Mouse (Mus musculus): ENCODE measurements at regions not wholly inside any gene's neighbourhood (a gene's known extent, or its start where the extent isn't known, plus 50 kb on each side); places are given as distances from the start of the nearest gene placed in this dataset.

DNA sequence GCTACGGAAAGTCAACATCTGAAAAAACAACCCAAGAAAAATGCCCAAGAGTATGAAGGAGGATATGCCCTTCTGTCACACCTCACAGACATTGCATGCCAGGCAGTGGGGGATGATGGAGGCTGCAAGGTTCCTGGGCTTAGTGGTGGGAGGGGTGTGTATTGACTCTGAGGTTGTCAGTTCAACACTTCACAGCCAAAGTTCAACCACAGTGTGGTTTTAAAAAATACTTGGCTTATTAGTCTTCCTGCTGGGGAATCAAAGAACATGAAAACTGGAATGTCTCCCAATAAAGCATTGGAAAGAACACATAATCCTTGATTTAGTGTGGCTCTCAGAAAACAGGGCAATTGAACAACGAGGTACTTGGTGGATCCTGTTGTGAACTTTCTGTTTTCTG is 267.0 kb upstream of the Elac2 start:
- Histone ChIP-seq H3K27me3 (ENCODE audit: control insufficient read depth, insufficient read depth, insufficient read length) (no peaks in the 10 kb centered on the region), H3K79me3 (ENCODE audit: low read depth) (no peaks in the 10 kb centered on the region), H3K4me3 (ENCODE audit: insufficient read depth, poor library complexity, severe bottlenecking) (no peak overlapping the region), H3K36me3 (ENCODE audit: control insufficient read depth, insufficient read depth) (no peaks in the 10 kb centered on the region), H3K79me2 (ENCODE audit: control insufficient read depth, insufficient read depth) (no peaks in the 10 kb centered on the region), H3ac (ENCODE audit: control insufficient read depth, insufficient read length, low read depth) (no peak overlapping the region)
- TF ChIP-seq CEBPB (IDR thresholded peaks at IDR 0.05; ENCODE audit: low read depth) (no peak), MAX (IDR thresholded peaks at IDR 0.05) (no peak), FOSL1 (IDR thresholded peaks at IDR 0.05; ENCODE audit: insufficient read depth, low read length, poor library complexity, severe bottlenecking) (no peak), CTCF (IDR thresholded peaks at IDR 0.05; ENCODE audit: control insufficient read depth, insufficient read depth, insufficient read length) (no peak), USF1 (IDR thresholded peaks at IDR 0.05; ENCODE audit: low read depth) (no peak), MYOD1 (IDR thresholded peaks at IDR 0.05; ENCODE audit: control insufficient read depth, insufficient read length, low read depth) (no peak), MYOG (IDR thresholded peaks at IDR 0.05; ENCODE audit: control insufficient read depth, extremely low read depth, insufficient read length) (no peak)

DNA sequence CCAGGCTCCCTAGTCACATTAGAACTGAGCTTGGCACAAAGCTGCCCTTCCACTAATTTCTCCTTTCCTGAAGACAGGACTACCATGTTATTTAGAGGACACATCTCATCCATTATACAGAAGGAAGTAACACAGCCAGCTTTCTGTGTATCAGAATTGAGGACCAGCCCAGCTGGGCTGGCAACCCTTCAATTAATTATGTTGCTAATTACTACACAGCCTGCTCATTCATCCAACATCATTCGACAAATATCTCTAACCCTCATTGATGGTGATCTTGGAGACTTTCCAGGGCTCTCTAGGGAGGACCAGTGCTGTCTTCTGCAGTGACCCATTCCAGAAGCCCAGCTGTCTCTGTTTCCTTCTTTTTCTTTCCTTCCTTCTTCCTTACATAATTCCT is 263.7 kb upstream of the Elac2 start:
- H3ac ChIP-seq (ENCODE audit: control insufficient read depth, insufficient read length, low read depth) = no peak overlapping the region
- H3K4me3 ChIP-seq (ENCODE audit: insufficient read depth, poor library complexity, severe bottlenecking) = no peak overlapping the region
- TF ChIP-seq MYOD1 (IDR thresholded peaks at IDR 0.05; ENCODE audit: control insufficient read depth, insufficient read length, low read depth) (no peak), CTCF (IDR thresholded peaks at IDR 0.05; ENCODE audit: control insufficient read depth, insufficient read depth, insufficient read length) (no peak), MAX (IDR thresholded peaks at IDR 0.05) (no peak), MYOG (IDR thresholded peaks at IDR 0.05; ENCODE audit: control insufficient read depth, extremely low read depth, insufficient read length) (no peak), CEBPB (IDR thresholded peaks at IDR 0.05; ENCODE audit: low read depth) (no peak), USF1 (IDR thresholded peaks at IDR 0.05; ENCODE audit: low read depth) (no peak), FOSL1 (IDR thresholded peaks at IDR 0.05; ENCODE audit: insufficient read depth, low read length, poor library complexity, severe bottlenecking) (no peak)
- peaks cover 2% of the 10 kb centered on the region for H3K27me3 ChIP-seq (ENCODE audit: control insufficient read depth, insufficient read depth, insufficient read length)
- H3K79me3 ChIP-seq (ENCODE audit: low read depth) = no peaks in the 10 kb centered on the region
- no peaks in the 10 kb centered on the region for H3K36me3 ChIP-seq (ENCODE audit: control insufficient read depth, insufficient read depth)
- no peaks in the 10 kb centered on the region for H3K79me2 ChIP-seq (ENCODE audit: control insufficient read depth, insufficient read depth)

DNA sequence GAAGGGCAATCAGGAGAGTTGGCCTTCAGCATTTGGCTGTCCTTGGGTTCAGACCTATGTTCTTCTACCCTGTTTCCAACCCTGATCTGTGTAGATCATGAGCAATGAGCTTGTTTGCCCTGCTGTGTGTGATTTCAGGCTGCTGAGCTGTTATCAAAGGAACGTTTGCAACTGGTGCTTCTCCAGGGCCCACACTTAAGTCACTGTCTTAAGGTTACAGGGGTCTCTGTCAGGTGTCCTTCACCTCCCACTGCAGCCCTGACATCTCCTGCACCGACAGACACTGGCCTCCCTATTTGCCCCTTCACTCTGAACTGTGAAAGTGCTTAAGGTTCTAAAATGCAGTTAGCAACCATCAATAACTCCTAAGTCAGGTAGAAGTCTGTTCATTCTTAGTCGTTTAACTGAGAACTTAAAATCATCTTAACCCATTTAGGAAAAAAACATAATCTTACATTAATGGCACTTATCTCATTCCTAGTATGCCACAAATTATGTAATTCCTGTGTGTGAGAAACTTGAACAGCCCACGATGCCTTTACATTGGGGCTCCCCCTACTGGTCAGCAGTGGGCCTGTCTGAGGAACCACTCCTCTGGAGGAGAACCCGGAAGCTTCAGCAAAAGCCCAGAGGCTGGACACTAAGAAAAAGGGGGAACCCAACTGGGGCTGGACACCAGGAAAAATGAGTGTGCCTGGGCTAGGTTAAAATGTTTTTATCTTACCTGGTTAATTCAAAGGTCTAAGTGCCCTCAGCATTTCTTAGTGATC is 260.3 kb upstream of the Elac2 start:
- Histone ChIP-seq H3K36me3 (ENCODE audit: control insufficient read depth, insufficient read depth) (no peaks in the 10 kb centered on the region), H3K79me3 (ENCODE audit: low read depth) (no peaks in the 10 kb centered on the region), H3K27me3 (ENCODE audit: control insufficient read depth, insufficient read depth, insufficient read length) (peaks cover 4% of the 10 kb centered on the region), H3K79me2 (ENCODE audit: control insufficient read depth, insufficient read depth) (no peaks in the 10 kb centered on the region), H3ac (ENCODE audit: control insufficient read depth, insufficient read length, low read depth) (no peak overlapping the region), H3K4me3 (ENCODE audit: insufficient read depth, poor library complexity, severe bottlenecking) (no peak overlapping the region)
- TF ChIP-seq CTCF (IDR thresholded peaks at IDR 0.05; ENCODE audit: control insufficient read depth, insufficient read depth, insufficient read length) (peak; percentile 59), CEBPB (IDR thresholded peaks at IDR 0.05; ENCODE audit: low read depth) (no peak)

DNA sequence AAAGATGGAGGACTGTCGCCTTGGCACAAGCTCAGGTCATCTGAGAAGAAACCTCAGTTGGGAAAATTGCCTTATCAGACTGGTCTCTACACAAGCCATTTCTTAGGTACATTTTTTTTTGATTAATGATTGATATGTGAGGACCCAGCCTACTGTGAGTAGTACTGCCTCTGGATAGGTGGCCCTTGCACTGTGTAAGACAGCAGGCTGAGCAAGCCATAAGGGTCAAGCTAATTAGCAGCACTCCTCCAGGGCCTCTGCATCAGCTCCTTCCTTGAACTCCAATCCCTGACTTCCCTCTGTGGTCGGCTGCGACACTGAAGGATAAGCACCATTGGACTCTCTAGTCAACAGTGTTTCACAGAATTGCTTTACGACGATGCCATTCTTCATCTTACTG is 252.6 kb upstream of the Elac2 start:
- Histone ChIP-seq H3ac (ENCODE audit: control insufficient read depth, insufficient read length, low read depth) (no peak overlapping the region), H3K36me3 (ENCODE audit: control insufficient read depth, insufficient read depth) (no peaks in the 10 kb centered on the region), H3K4me3 (ENCODE audit: insufficient read depth, poor library complexity, severe bottlenecking) (no peak overlapping the region), H3K79me3 (ENCODE audit: low read depth) (no peaks in the 10 kb centered on the region), H3K79me2 (ENCODE audit: control insufficient read depth, insufficient read depth) (no peaks in the 10 kb centered on the region), H3K27me3 (ENCODE audit: control insufficient read depth, insufficient read depth, insufficient read length) (peaks cover 4% of the 10 kb centered on the region)
- TF ChIP-seq MYOG (IDR thresholded peaks at IDR 0.05; ENCODE audit: control insufficient read depth, extremely low read depth, insufficient read length) (no peak), USF1 (IDR thresholded peaks at IDR 0.05; ENCODE audit: low read depth) (no peak), FOSL1 (IDR thresholded peaks at IDR 0.05; ENCODE audit: insufficient read depth, low read length, poor library complexity, severe bottlenecking) (no peak), CEBPB (IDR thresholded peaks at IDR 0.05; ENCODE audit: low read depth) (no peak), MAX (IDR thresholded peaks at IDR 0.05) (no peak), CTCF (IDR thresholded peaks at IDR 0.05; ENCODE audit: control insufficient read depth, insufficient read depth, insufficient read length) (no peak), MYOD1 (IDR thresholded peaks at IDR 0.05; ENCODE audit: control insufficient read depth, insufficient read length, low read depth) (no peak)

DNA sequence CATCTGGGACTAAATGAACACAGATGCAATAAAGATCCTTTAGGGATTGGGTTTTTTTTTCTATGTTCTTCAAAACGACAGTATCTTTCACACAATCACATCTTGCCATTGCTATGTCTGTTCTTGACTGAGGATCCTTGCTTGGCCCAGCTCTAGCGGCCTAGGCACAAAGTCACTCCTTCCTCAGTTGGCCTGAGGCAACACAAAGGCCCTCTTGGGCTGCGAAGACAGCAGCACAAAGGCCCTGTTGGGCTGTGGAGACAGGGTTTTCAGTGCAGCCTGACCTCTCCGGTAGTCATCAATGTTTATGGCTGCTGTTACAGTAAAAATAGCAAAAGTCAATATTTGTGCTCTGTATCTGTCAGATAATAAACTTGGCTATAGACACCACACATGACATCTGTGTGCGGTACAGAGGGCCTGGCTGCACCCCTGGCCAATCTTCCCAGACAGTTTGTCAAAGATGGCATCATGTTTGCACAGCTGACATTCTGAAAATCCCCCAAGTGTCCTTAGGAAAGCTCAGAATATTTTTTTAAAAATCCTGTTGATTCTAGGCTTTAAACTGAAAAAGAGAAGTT is 250.9 kb upstream of the Elac2 start:
- no peaks in the 10 kb centered on the region for H3K36me3 ChIP-seq (ENCODE audit: control insufficient read depth, insufficient read depth)
- H3K79me2 ChIP-seq (ENCODE audit: control insufficient read depth, insufficient read depth) = no peaks in the 10 kb centered on the region
- H3K4me3 ChIP-seq (ENCODE audit: insufficient read depth, poor library complexity, severe bottlenecking) = no peak overlapping the region
- no peaks in the 10 kb centered on the region for H3K79me3 ChIP-seq (ENCODE audit: low read depth)
- TF ChIP-seq CTCF (IDR thresholded peaks at IDR 0.05; ENCODE audit: control insufficient read depth, insufficient read depth, insufficient read length) (no peak), FOSL1 (IDR thresholded peaks at IDR 0.05; ENCODE audit: insufficient read depth, low read length, poor library complexity, severe bottlenecking) (no peak), MYOD1 (IDR thresholded peaks at IDR 0.05; ENCODE audit: control insufficient read depth, insufficient read length, low read depth) (no peak), MAX (IDR thresholded peaks at IDR 0.05) (no peak), MYOG (IDR thresholded peaks at IDR 0.05; ENCODE audit: control insufficient read depth, extremely low read depth, insufficient read length) (no peak), USF1 (IDR thresholded peaks at IDR 0.05; ENCODE audit: low read depth) (no peak), CEBPB (IDR thresholded peaks at IDR 0.05; ENCODE audit: low read depth) (no peak)
- no peak overlapping the region for H3ac ChIP-seq (ENCODE audit: control insufficient read depth, insufficient read length, low read depth)
- H3K27me3 ChIP-seq (ENCODE audit: control insufficient read depth, insufficient read depth, insufficient read length) = peaks cover 4% of the 10 kb centered on the region

Measured in C2C12 (cell line).